ENCODE assay signal across 28 mouse cellular contexts in genomic region chr11:77378622-77379021, GRCm38 (mm10).
"Had no signal": no experiment of that assay in that cellular context is flagged by ENCODE, and none has a peak within 500 bp of the region (broad histone marks: within the 10 kb centered on the region; RNA-seq: fewer than 3 reads in every experiment).

No protein-coding gene starts in this region.

- H3K27me3 ChIP-seq: embryonic facial prominence, embryonic 12.5 days; embryonic facial prominence, embryonic 13.5 days; embryonic facial prominence, embryonic 15.5 days; forebrain, embryonic 12.5 days; forebrain, embryonic 13.5 days; forebrain, embryonic 15.5 days had no signal

- ATAC-seq: forebrain, embryonic 13.5 days; forebrain, embryonic 14.5 days; forebrain, embryonic 15.5 days; forebrain, embryonic 16.5 days; forebrain, postnatal 0 days had no signal

- DNase-seq: cerebellum, adult 2 months; cerebellum, adult 8-10 months; cerebellum, adult 9-10 months; cerebellum, adult 9-11 months; cerebellum, postnatal 10 days; cerebellum, postnatal 14 days; cerebellum, postnatal 25 days; cerebellum, postnatal 36 days; embryo, embryonic 11 days; forebrain, postnatal 0 days; gastrocnemius, postnatal 10 days; gastrocnemius, postnatal 14 days; gastrocnemius, postnatal 25 days; gastrocnemius, postnatal 36 days; heart, adult 2 months had no signal

- H3K36me3 ChIP-seq: embryonic facial prominence, embryonic 10.5 days; embryonic facial prominence, embryonic 12.5 days; embryonic facial prominence, embryonic 13.5 days; embryonic facial prominence, embryonic 15.5 days; forebrain, embryonic 10.5 days; forebrain, embryonic 12.5 days; forebrain, embryonic 15.5 days had no signal

- H3K4me3 ChIP-seq: embryonic facial prominence, embryonic 10.5 days; embryonic facial prominence, embryonic 12.5 days; embryonic facial prominence, embryonic 13.5 days; embryonic facial prominence, embryonic 15.5 days; erythroblast, embryonic 14.5 days; forebrain, embryonic 10.5 days; forebrain, embryonic 12.5 days; forebrain, embryonic 13.5 days; forebrain, embryonic 15.5 days; heart, adult 2 months; heart, embryonic 10.5 days had no signal

- H3K9me3 ChIP-seq: embryonic facial prominence, embryonic 10.5 days; embryonic facial prominence, embryonic 12.5 days; embryonic facial prominence, embryonic 13.5 days; embryonic facial prominence, embryonic 15.5 days; forebrain, embryonic 10.5 days; forebrain, embryonic 12.5 days; forebrain, embryonic 13.5 days; forebrain, embryonic 15.5 days; heart, embryonic 10.5 days had no signal

- H3K4me2 ChIP-seq: embryonic facial prominence, embryonic 12.5 days; embryonic facial prominence, embryonic 13.5 days; embryonic facial prominence, embryonic 15.5 days; forebrain, embryonic 12.5 days; forebrain, embryonic 13.5 days; forebrain, embryonic 15.5 days; heart, embryonic 11.5 days had no signal

- H3K4me1 ChIP-seq: embryonic facial prominence, embryonic 10.5 days; embryonic facial prominence, embryonic 12.5 days; embryonic facial prominence, embryonic 13.5 days; embryonic facial prominence, embryonic 15.5 days; forebrain, embryonic 10.5 days; forebrain, embryonic 12.5 days; forebrain, embryonic 13.5 days; forebrain, embryonic 15.5 days had no signal

- H3K9ac ChIP-seq: embryonic facial prominence, embryonic 12.5 days; embryonic facial prominence, embryonic 13.5 days; embryonic facial prominence, embryonic 15.5 days; forebrain, embryonic 12.5 days; forebrain, embryonic 13.5 days; forebrain, embryonic 15.5 days; forebrain, postnatal 0 days had no signal

- H3K27ac ChIP-seq: embryonic facial prominence, embryonic 10.5 days; embryonic facial prominence, embryonic 12.5 days; embryonic facial prominence, embryonic 13.5 days; embryonic facial prominence, embryonic 15.5 days; forebrain, embryonic 10.5 days; forebrain, embryonic 12.5 days; forebrain, embryonic 13.5 days; forebrain, embryonic 15.5 days; heart, adult 2 months; heart, embryonic 10.5 days had no signal
